Mouse (Mus musculus): ENCODE results near the gene Pnrc1. TPM values are rescaled to one million over a fixed set of nuclear protein-coding genes. Genes with fewer than 3 reads are reported as not detected.

Pnrc1 gene
- 68.8 TPM for polyA plus RNA-seq (2017; shearing (Covaris generic))

GRCm38 (mm10) chr4:33290002-33290401 is at the start of gene Pnrc1:
Gene Pnrc1, minus strand, starts transcription at chr4:33290163.

GRCm38 (mm10) chr4:33309764-33310757 is 20.1 kb upstream of the Pnrc1 start, which contains the start of gene Rngtt:
Gene Rngtt, plus strand, starts transcription at chr4:33310311.

GRCm38 (mm10) chr4:33208881-33209841 is 80.8 kb downstream of the Pnrc1 start, which contains the start of gene Srsf12:
Gene Srsf12, plus strand, starts transcription at chr4:33208991.

Other genes with a start within 250 kb of the Pnrc1 start
- 22.5 TPM for gene Gabrr2, start 227.2 kb downstream of the Pnrc1 start, polyA plus RNA-seq (2017; shearing (Covaris generic))
- not detected for gene Gabrr1, start 157.6 kb downstream of the Pnrc1 start, polyA plus RNA-seq (2017; shearing (Covaris generic))
- gene Pm20d2, start 100.4 kb downstream of the Pnrc1 start, polyA plus RNA-seq (2017; shearing (Covaris generic)), result not detected
- gene Srsf12, start 81.2 kb downstream of the Pnrc1 start, polyA plus RNA-seq (2017; shearing (Covaris generic)), result 2.9 TPM
- 70.1 TPM for gene Rngtt, start 20.1 kb upstream of the Pnrc1 start, polyA plus RNA-seq (2017; shearing (Covaris generic))